Mouse (Mus musculus) heart, postnatal 0 days (tissue): ENCODE data around the gene Pgap1. TPM values are rescaled to one million over a fixed set of nuclear protein-coding genes. Genes with fewer than 3 reads are reported as not detected.

ENCODE experiments used
- ATAC-seq: fragments of 200-750 bp; cut with Nextera tagmentation; 2 replicates; pipeline ENCODE4 v1.8.0; 2017; ENCODE audit warnings: low read depth, moderate number of reproducible peaks, moderate library complexity; ENCODE audit not compliant: insufficient read depth
- DNase-seq: peaks from one replicate; pipeline ENCODE4 v3.0.0-alpha.2; 2016; ENCODE audit warnings: low spot score
- H3K27ac ChIP-seq: fragments of 300-500 bp; sonication (generic); 2 replicates; pipeline ENCODE4 v1.5.1; 2014; ENCODE audit warnings: low read depth, mild to moderate bottlenecking
- H3K27me3 ChIP-seq: fragments of 300-500 bp; sonication (generic); 2 replicates; pipeline ENCODE4 v1.6.1; 2014; ENCODE audit warnings: low read length, mixed read lengths; ENCODE audit not compliant: control insufficient read depth, insufficient read depth
- H3K36me3 ChIP-seq: fragments of 300-500 bp; sonication (generic); replicated peaks from 2 replicates; pipeline ENCODE4 v1.6.1; 2014; ENCODE audit warnings: low read length, mixed read lengths; ENCODE audit not compliant: control insufficient read depth, insufficient read depth
- H3K4me1 ChIP-seq: fragments of 300-500 bp; sonication (generic); 2 replicates; pipeline ENCODE4 v1.6.1; 2014; ENCODE audit warnings: antibody characterized with exemption; ENCODE audit not compliant: control insufficient read depth, insufficient read depth
- H3K4me2 ChIP-seq: fragments of 300-500 bp; sonication (generic); 2 replicates; pipeline ENCODE4 v1.6.1; 2014; ENCODE audit warnings: low read depth, mild to moderate bottlenecking, low read length, moderate library complexity
- H3K4me3 ChIP-seq: fragments of 300-500 bp; sonication (generic); 2 replicates; pipeline ENCODE4 v1.5.1; 2014; ENCODE audit warnings: low read depth, low read length
- H3K9ac ChIP-seq: fragments of 300-500 bp; sonication (generic); replicated peaks from 2 replicates; pipeline ENCODE4 v1.6.1; 2014; ENCODE audit warnings: low read depth, low read length, mixed read lengths
- H3K9me3 ChIP-seq: fragments of 300-500 bp; sonication (generic); replicated peaks from 2 replicates; pipeline ENCODE4 v1.6.1; 2016; ENCODE audit warnings: low read length; ENCODE audit not compliant: control insufficient read depth
- CTCF ChIP-seq: IDR thresholded peaks from 2 replicates; pipeline ENCODE4 v1.5.1; 2016; ENCODE audit warnings: antibody characterized with exemption, control low read depth, low read depth
- EP300 ChIP-seq: IDR thresholded peaks from 2 replicates; pipeline ENCODE4 v1.6.1; 2016; ENCODE audit warnings: antibody characterized with exemption, low read depth
- WGBS: fragments of 180-500 bp; shearing (Covaris S2); extraction: QIAGEN DNeasy Blood & Tissue Kit; methylation state at CpG from one replicate; pipeline ENCODE4 v1.1.7; 2014; 5-methylcytosine and 5-hydroxymethylcytosine counted together
- polyA plus RNA-seq: library from polyadenylated mRNA; unstranded; fragments of >200 nt; fragmentation: Nextera tagmentation; extraction: Ambion mirVana; gene quantifications from 2 replicates; pipeline ENCODE4 v1.2.1, GENCODE M21; 2015
- total RNA-seq: library from RNA; depleted of rRNA; stranded (reverse); fragments of >200 nt; gene quantifications from 2 replicates; pipeline ENCODE4 v1.2.3, GENCODE M21; 2014; ENCODE audit warnings: low replicate concordance; rRNA removed

Gene Pgap1
- total and polyA plus RNA-seq, 2 experiments from 2014 or later: 1.3 to 1.6 TPM

- peak overlapping the region; percentile 88 for H3K9ac ChIP-seq
- DNase-seq: no peak
- no peaks in the 10 kb centered on the region for H3K27me3 ChIP-seq
- ATAC-seq: no peak
- WGBS: 47% methylated on average over 3 of the region's 3 CpGs
- peak overlapping the region; percentile 76 for H3K4me2 ChIP-seq
- H3K4me3 ChIP-seq: peak overlapping the region; percentile 74
- 0 out of 2 replicates have a peak, but pooled peaks cover 3% of the 10 kb centered on the region for H3K4me1 ChIP-seq
- peaks cover under 1% of the 10 kb centered on the region; the same call in 1 of the 2 replicates for H3K36me3 ChIP-seq
- H3K9me3 ChIP-seq: no peaks in the 10 kb centered on the region
- H3K27ac ChIP-seq: peak overlapping the region; percentile 40; the same call in 1 of the 2 replicates
- TF ChIP-seq CTCF (no peak), EP300 (no peak)
Observed at GRCm38 (mm10) chr1:54439080-54439476, 118.4 kb downstream of the Pgap1 start.

GRCm38 (mm10) chr1:54438340-54439079 lies 119.0 kb downstream of the Pgap1 start, which contains the start of gene Gtf3c3:
Gene Gtf3c3 (minus strand): TSS chr1:54438971.
- Histone ChIP-seq H3K27me3 (no peaks in the 10 kb centered on the region), H3K4me1 (0 out of 2 replicates have a peak, but pooled peaks cover 3% of the 10 kb centered on the region), H3K9me3 (no peaks in the 10 kb centered on the region), H3K9ac (peak within 1 kb of the TSS; percentile 88), H3K4me2 (peak within 1 kb of the TSS; percentile 76), H3K36me3 (peaks cover 5% of the 10 kb centered on the region; the same call in 1 of the 2 replicates), H3K27ac (peak within 1 kb of the TSS; percentile 40), H3K4me3 (peak within 1 kb of the TSS; percentile 74)
- ATAC-seq (peak; percentile 98), DNase-seq (peak; percentile 56)
- WGBS: 2% methylated on average over 39 of the region's 39 CpGs
- TF ChIP-seq EP300: no peak
- TF ChIP-seq CTCF: no peak

Other genes starting within 250 kb of the Pgap1 start
- 12.9 and 21.7 TPM in 2 replicates for gene Gtf3c3, start 118.7 kb downstream of the Pgap1 start, total RNA-seq
- gene Gtf3c3, start 118.7 kb downstream of the Pgap1 start, polyA plus RNA-seq: 9.9 TPM in 2 replicates